Mouse (Mus musculus) limb, embryonic 15.5 days (tissue): Measurements from ENCODE around the gene Tjp3. TPM values are rescaled to one million over a fixed set of nuclear protein-coding genes. Genes with fewer than 3 reads are reported as not detected.

Experiments
- ATAC-seq: fragments of 200-750 bp; cut with Nextera tagmentation; 2 replicates; pipeline ENCODE4 v1.8.0; 2017; ENCODE audit warnings: low read depth, moderate TSS enrichment; ENCODE audit not compliant: insufficient number of reproducible peaks, low FRiP score, low TSS enrichment
- H3K27ac ChIP-seq: fragments of 300-500 bp; sonication (generic); 2 replicates; pipeline ENCODE4 v1.5.1; 2015; ENCODE audit warnings: moderate library complexity, mild to moderate bottlenecking, inconsistent platforms
- H3K27me3 ChIP-seq: fragments of 300-500 bp; sonication (generic); 2 replicates; pipeline ENCODE4 v1.6.1; 2015; ENCODE audit warnings: inconsistent platforms
- H3K36me3 ChIP-seq: fragments of 300-500 bp; sonication (generic); 2 replicates; pipeline ENCODE4 v1.6.1; 2015; ENCODE audit warnings: inconsistent platforms
- H3K4me1 ChIP-seq: fragments of 300-500 bp; sonication (generic); 2 replicates; pipeline ENCODE4 v1.6.1; 2015; ENCODE audit warnings: inconsistent platforms
- H3K4me2 ChIP-seq: fragments of 300-500 bp; sonication (generic); 2 replicates; pipeline ENCODE4 v1.6.1; 2015; ENCODE audit warnings: mild to moderate bottlenecking, inconsistent platforms
- H3K4me3 ChIP-seq: fragments of 300-500 bp; sonication (generic); 2 replicates; pipeline ENCODE4 v1.5.1; 2015; ENCODE audit warnings: mild to moderate bottlenecking, inconsistent platforms
- H3K9ac ChIP-seq: fragments of 300-500 bp; sonication (generic); 2 replicates; pipeline ENCODE4 v1.6.1; 2015; ENCODE audit warnings: inconsistent platforms
- H3K9me3 ChIP-seq: fragments of 300-500 bp; sonication (generic); 2 replicates; pipeline ENCODE4 v1.6.1; 2016; ENCODE audit warnings: inconsistent platforms
- WGBS: fragments of 180-500 bp; shearing (Covaris S2); methylation state at CpG from one replicate; pipeline ENCODE4 v1.1.7; 2015; 5-methylcytosine and 5-hydroxymethylcytosine counted together
- polyA plus RNA-seq: library from polyadenylated mRNA; unstranded; fragments of >200 nt; fragmentation: Nextera tagmentation; extraction: Ambion mirVana; gene quantifications from 2 replicates; pipeline ENCODE4 v1.2.1, GENCODE M21; 2015

Tjp3 gene
- polyA plus RNA-seq, 1 experiment from 2014 or later, result 9.9 TPM

- 36% methylated on average over 8 of the region's 8 CpGs for WGBS
- Histone ChIP-seq H3K27me3 (peaks cover 19% of the 10 kb centered on the region), H3K4me2 (peak overlapping the region; percentile 79), H3K4me3 (peak overlapping the region; percentile 86), H3K27ac (no peak overlapping the region), H3K4me1 (peaks cover 55% of the 10 kb centered on the region), H3K36me3 (peaks cover 12% of the 10 kb centered on the region; the same call in 1 of the 2 replicates), H3K9ac (peak overlapping the region; percentile 74; the same call in 1 of the 2 replicates), H3K9me3 (no peaks in the 10 kb centered on the region)
- ATAC-seq, result no peak
Measured at GRCm38 (mm10) chr10:81294442-81294841, 3.1 kb upstream of the Tjp3 start.

- peaks cover 57% of the 10 kb centered on the region for H3K4me1 ChIP-seq
- H3K9me3 ChIP-seq, result no peaks in the 10 kb centered on the region
- peak overlapping the region; percentile 79 for H3K4me2 ChIP-seq
- 5% methylated on average over 25 of the region's 25 CpGs for WGBS
- peak overlapping the region; percentile 86 for H3K4me3 ChIP-seq
- no peak for ATAC-seq
- H3K36me3 ChIP-seq, result peaks cover 12% of the 10 kb centered on the region; the same call in 1 of the 2 replicates
- peak overlapping the region; percentile 91 for H3K27ac ChIP-seq
- peaks cover 21% of the 10 kb centered on the region for H3K27me3 ChIP-seq
- H3K9ac ChIP-seq, result peak overlapping the region; percentile 74
Measured at GRCm38 (mm10) chr10:81293334-81294030, 2.1 kb upstream of the Tjp3 start.

- Histone ChIP-seq H3K27me3 (peaks cover 24% of the 10 kb centered on the region), H3K4me1 (peaks cover 50% of the 10 kb centered on the region), H3K36me3 (peaks cover 12% of the 10 kb centered on the region; the same call in 1 of the 2 replicates), H3K9ac (peak within 1 kb of the TSS; percentile 74), H3K9me3 (no peaks in the 10 kb centered on the region), H3K27ac (peak within 1 kb of the TSS; percentile 91), H3K4me3 (peak within 1 kb of the TSS; percentile 86), H3K4me2 (peak within 1 kb of the TSS; percentile 79)
- peak; percentile 95 for ATAC-seq
- under 1% methylated on average over 67 of the region's 80 CpGs for WGBS
Measured at GRCm38 (mm10) chr10:81292554-81293333, 1.4 kb upstream of the Tjp3 start, which contains the start of gene Pip5k1c. Pip5k1c (plus strand) TSS chr10:81292963.

GRCm38 (mm10) chr10:81290698-81291460 lies 502 bp downstream of the Tjp3 start:
- H3K27ac ChIP-seq, result peak overlapping the region; percentile 50; the same call in 1 of the 2 replicates
- no peaks in the 10 kb centered on the region for H3K9me3 ChIP-seq
- no peak for ATAC-seq
- WGBS, result 13% methylated on average over 24 of the region's 24 CpGs
- no peak overlapping the region for H3K9ac ChIP-seq
- peak overlapping the region; percentile 18 for H3K4me3 ChIP-seq
- H3K4me2 ChIP-seq, result 0 out of 2 replicates have a peak overlapping the region, but pooled peaks have one; percentile 10
- H3K36me3 ChIP-seq, result peaks cover 4% of the 10 kb centered on the region; the same call in 1 of the 2 replicates
- H3K27me3 ChIP-seq, result peaks cover 32% of the 10 kb centered on the region
- peaks cover 49% of the 10 kb centered on the region for H3K4me1 ChIP-seq

GRCm38 (mm10) chr10:81289811-81290210 lies 1.6 kb downstream of the Tjp3 start:
- no peak for ATAC-seq
- H3K9ac ChIP-seq, result no peak overlapping the region
- WGBS, result 60% methylated on average over 14 of the region's 14 CpGs
- no peaks in the 10 kb centered on the region for H3K9me3 ChIP-seq
- no peak overlapping the region for H3K4me2 ChIP-seq
- H3K4me1 ChIP-seq, result peaks cover 51% of the 10 kb centered on the region
- no peak overlapping the region for H3K4me3 ChIP-seq
- no peak overlapping the region for H3K27ac ChIP-seq
- H3K36me3 ChIP-seq, result no peaks in the 10 kb centered on the region
- peaks cover 41% of the 10 kb centered on the region for H3K27me3 ChIP-seq

GRCm38 (mm10) chr10:81289278-81289677 lies 2.1 kb downstream of the Tjp3 start:
- ATAC-seq, result no peak
- Histone ChIP-seq H3K27me3 (peaks cover 46% of the 10 kb centered on the region), H3K4me2 (no peak overlapping the region), H3K4me3 (no peak overlapping the region), H3K9me3 (no peaks in the 10 kb centered on the region), H3K27ac (no peak overlapping the region), H3K4me1 (peaks cover 47% of the 10 kb centered on the region), H3K9ac (no peak overlapping the region), H3K36me3 (no peaks in the 10 kb centered on the region)
- WGBS, result 2% methylated on average over 7 of the region's 7 CpGs

GRCm38 (mm10) chr10:81288601-81289000 lies 2.8 kb downstream of the Tjp3 start:
- Histone ChIP-seq H3K4me3 (no peak overlapping the region), H3K4me2 (no peak overlapping the region), H3K36me3 (no peaks in the 10 kb centered on the region), H3K9me3 (no peaks in the 10 kb centered on the region), H3K27me3 (peaks cover 53% of the 10 kb centered on the region), H3K9ac (no peak overlapping the region), H3K4me1 (peaks cover 41% of the 10 kb centered on the region), H3K27ac (no peak overlapping the region)
- 32% methylated on average over 6 of the region's 6 CpGs for WGBS
- no peak for ATAC-seq

- H3K36me3 ChIP-seq, result no peaks in the 10 kb centered on the region
- no peak overlapping the region for H3K9ac ChIP-seq
- no peak overlapping the region for H3K4me3 ChIP-seq
- H3K27ac ChIP-seq, result no peak overlapping the region
- H3K4me2 ChIP-seq, result no peak overlapping the region
- WGBS, result 59% methylated on average over 8 of the region's 8 CpGs
- H3K9me3 ChIP-seq, result no peaks in the 10 kb centered on the region
- peaks cover 41% of the 10 kb centered on the region for H3K4me1 ChIP-seq
- peaks cover 62% of the 10 kb centered on the region for H3K27me3 ChIP-seq
- no peak for ATAC-seq
Measured at GRCm38 (mm10) chr10:81287513-81288157, 3.7 kb downstream of the Tjp3 start.

GRCm38 (mm10) chr10:81286586-81286985 lies 4.8 kb downstream of the Tjp3 start:
- 34% methylated on average over 6 of the region's 6 CpGs for WGBS
- ATAC-seq, result no peak
- Histone ChIP-seq H3K4me2 (no peak overlapping the region), H3K4me1 (peaks cover 41% of the 10 kb centered on the region), H3K4me3 (no peak overlapping the region), H3K9ac (no peak overlapping the region), H3K27ac (no peak overlapping the region), H3K27me3 (peaks cover 68% of the 10 kb centered on the region), H3K9me3 (no peaks in the 10 kb centered on the region), H3K36me3 (no peaks in the 10 kb centered on the region)

- H3K27ac ChIP-seq, result no peak overlapping the region
- peak overlapping the region; percentile 44 for H3K4me3 ChIP-seq
- WGBS, result 1% methylated on average over 52 of the region's 54 CpGs
- H3K9ac ChIP-seq, result peak overlapping the region; percentile 39; the same call in 1 of the 2 replicates
- H3K27me3 ChIP-seq, result peaks cover 69% of the 10 kb centered on the region
- H3K4me1 ChIP-seq, result peaks cover 34% of the 10 kb centered on the region
- H3K36me3 ChIP-seq, result no peaks in the 10 kb centered on the region
- H3K4me2 ChIP-seq, result peak overlapping the region; percentile 85
- no peaks in the 10 kb centered on the region for H3K9me3 ChIP-seq
- ATAC-seq, result peak; percentile 48; the same call in 1 of the 2 replicates
Measured at GRCm38 (mm10) chr10:81285694-81286450, 5.5 kb downstream of the Tjp3 start.
